Mouse (Mus musculus) adrenal gland, adult (tissue): ENCODE results near the gene Plekha6.

Experiments
- DNase-seq, 2 experiments: peaks; one replicate each; pipeline ENCODE4 v3.0.0; 2022 to 2023; ENCODE audit warnings: low spot score in 1 of 2; ENCODE audit not compliant: inconsistent age in 2 of 2

Plekha6 gene

DNA sequence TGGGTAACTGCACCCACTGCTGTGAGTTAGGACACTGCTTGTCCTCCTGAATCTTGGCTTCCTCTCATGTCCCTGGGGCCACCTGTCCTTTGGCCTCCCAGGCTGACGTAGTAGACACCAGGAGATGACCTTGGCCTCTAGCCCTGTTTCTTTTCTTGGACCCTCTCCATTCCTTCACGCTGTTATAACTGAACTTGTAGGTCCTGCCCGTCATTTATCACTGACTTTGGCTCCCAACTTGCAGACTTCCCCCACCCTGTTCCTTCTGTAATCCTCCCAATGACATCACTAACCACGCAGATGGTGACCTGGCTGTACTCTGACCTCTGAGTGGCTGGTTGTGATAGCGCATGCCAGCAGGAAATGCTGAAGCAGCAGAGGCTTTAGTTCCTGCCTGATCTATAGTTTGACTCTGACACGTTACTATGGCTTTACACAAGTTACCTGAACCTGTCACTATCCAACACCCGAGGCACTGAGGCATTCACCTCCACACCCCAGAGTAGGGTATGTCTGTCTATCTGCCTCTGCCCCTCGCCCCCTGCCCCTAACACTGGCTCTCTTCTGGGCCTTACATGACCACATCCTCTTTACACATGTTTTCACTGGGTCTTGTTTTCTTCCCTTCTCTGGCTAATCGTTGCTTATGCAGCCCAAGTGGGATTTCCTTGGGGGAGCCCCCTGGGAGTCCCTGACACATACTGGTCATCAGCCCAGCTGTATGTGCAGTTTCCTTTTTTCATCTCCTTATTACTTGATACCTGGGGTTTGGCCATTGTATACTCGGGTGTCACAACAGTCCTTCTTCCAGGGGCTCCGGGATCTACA is 183.9 kb downstream of the Plekha6 start:
- peak; percentile 80 to 89 for DNase-seq

DNA sequence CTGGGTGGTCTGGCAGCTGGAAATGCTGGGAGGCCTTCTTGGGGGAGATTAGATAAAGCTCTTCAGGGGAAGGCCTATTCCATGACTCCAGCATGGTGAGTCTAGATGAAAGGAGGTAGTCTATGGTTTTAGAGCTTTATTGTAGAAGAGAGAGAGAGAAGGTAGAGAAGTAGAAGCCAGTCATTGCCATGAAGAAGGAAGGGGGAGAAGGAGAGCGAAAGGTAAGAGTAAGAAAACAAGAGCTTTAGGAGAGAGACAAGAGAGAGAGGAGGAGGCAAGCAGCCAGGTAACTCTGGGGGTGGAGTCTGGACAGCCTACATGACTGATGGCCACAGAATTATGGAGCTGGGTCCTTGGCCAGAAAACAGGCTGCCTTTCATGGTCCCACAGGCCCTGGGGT is 186.2 kb downstream of the Plekha6 start, which contains the start of gene Ren1:
Gene Ren1, plus strand, starts transcription at position 301 of the 400 bp plus-strand sequence.
- DNase-seq: no peak

DNA sequence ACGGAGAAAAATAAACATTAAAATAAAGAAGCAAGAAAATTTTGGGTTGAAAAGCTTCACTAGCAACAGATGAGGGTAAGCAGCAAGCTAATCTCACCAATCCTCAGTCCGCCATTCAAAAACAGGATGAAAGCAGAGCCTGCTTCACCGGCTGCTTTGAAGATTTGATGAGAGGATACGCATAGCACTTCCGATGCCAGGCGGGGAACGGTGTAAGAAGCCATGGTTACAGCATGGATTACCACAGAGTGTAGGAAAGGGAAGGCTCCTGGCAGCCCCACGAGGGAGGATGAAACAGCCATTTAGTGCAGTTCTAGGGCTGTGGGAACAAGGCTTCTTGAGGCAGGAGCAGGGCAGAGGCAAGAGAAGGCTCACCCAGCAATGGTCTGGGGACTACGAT is 187.8 kb downstream of the Plekha6 start:
- DNase-seq: no peak
